Mouse (Mus musculus) CD8-positive naive resting alpha-beta T cell, adult 57 days (primary cell): ENCODE measurements around the gene Arl14ep. TPM values are rescaled to one million over a fixed set of nuclear protein-coding genes. Genes with fewer than 3 reads are reported as not detected.

Source experiments
- total RNA-seq: library from RNA; stranded (reverse); gene quantifications from one replicate; pipeline ENCODE4 v1.2.4, GENCODE M21; 2023

Gene Arl14ep
- 17.5 TPM for total RNA-seq

DNA sequence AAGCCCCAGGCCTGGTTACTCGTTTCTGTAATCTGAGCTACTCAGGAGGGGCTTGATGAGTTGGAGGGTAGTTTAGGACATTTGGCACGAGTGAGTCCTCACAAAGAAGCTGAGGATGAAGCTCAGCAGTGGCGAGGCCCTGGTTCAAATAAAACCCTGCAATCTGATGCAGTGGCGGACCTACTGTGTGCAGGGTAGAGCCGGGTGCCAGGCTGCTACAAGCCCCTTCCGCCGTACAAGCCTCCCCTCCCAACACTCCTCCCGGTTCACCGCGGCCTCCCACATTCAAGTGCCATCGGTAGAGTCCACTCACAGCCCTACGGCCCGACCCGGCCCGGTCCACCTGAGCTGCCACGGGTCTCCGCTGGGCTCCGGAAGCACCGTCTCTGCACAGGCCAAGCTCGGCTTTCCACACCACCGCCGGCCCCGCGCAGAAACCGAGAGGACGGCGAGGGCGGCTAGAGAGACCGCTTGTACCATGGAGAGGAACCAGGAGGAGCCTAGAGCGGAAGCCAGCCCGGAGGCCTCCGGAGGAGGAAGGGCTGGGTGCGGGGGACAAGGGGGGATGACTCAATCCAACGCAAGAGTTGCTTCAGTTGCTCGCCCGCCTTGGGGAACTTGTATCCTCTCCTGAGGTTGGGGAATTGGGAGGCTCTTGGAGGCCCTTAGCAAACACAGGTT lies at the start of gene Arl14ep:
Gene Arl14ep (minus strand): TSS at position 466 of the 681 bp plus-strand sequence.

Other genes with a start within 250 kb of the Arl14ep start
- not detected for gene Fshb, start 85.2 kb upstream of the Arl14ep start, total RNA-seq